Mouse (Mus musculus) inflammation-experienced regulatory T-cells, adult 6 months (primary cell): ENCODE results near the gene Zfp456. TPM values are rescaled to one million over a fixed set of nuclear protein-coding genes. Genes with fewer than 3 reads are reported as not detected.
"Not testable (repeated sequence)": the region's sequence is repeated elsewhere in the genome, so short reads cannot be mapped to it uniquely, and the experiment has no call there.

Experiments
- ATAC-seq: one replicate; pipeline ENCODE4 v1.8.0; 2017
- polyA plus RNA-seq, 3 experiments: library from polyadenylated mRNA; unstranded; fragments of 100-300 nt; shearing (Covaris generic); gene quantifications; one replicate each; pipeline ENCODE4 v1.2.1; 2017

The Zfp456 gene
- 1 to 10 TPM; 5.5 to 7.2 (median 5.6) TPM for polyA plus RNA-seq

- ATAC-seq: peak; percentile 99
Measured at GRCm38 (mm10) chr13:67375050-67375911, at the start of gene Zfp456, which contains the start of gene Gm28041. TSS of gene Zfp456 (minus strand) at chr13:67375810. TSS of gene Gm28041 (minus strand) at chr13:67375733.

- ATAC-seq: not testable (repeated sequence)
Measured at GRCm38 (mm10) chr13:67422532-67422931, 46.9 kb upstream of the Zfp456 start.

- peak; percentile 86 for ATAC-seq
Measured at GRCm38 (mm10) chr13:67421207-67421857, 45.7 kb upstream of the Zfp456 start, which contains the start of gene Zfp459. TSS of gene Zfp459 (minus strand) at chr13:67421418.

GRCm38 (mm10) chr13:67420558-67421206, 45.1 kb upstream of the Zfp456 start:
- ATAC-seq: no peak

GRCm38 (mm10) chr13:67416811-67417210, 41.2 kb upstream of the Zfp456 start:
- no peak for ATAC-seq

- no peak for ATAC-seq
Measured at GRCm38 (mm10) chr13:67415759-67416158, 40.1 kb upstream of the Zfp456 start.

- not testable (repeated sequence) for ATAC-seq
Measured at GRCm38 (mm10) chr13:67413634-67414033, 38.0 kb upstream of the Zfp456 start.

GRCm38 (mm10) chr13:67399183-67399903, 23.7 kb upstream of the Zfp456 start, which contains the start of gene Zfp429:
TSS of gene Zfp429 (minus strand) at chr13:67399819.
- peak; percentile 99 for ATAC-seq

- ATAC-seq: not testable (repeated sequence)
Measured at GRCm38 (mm10) chr13:67376255-67376654, 645 bp upstream of the Zfp456 start.

GRCm38 (mm10) chr13:67360131-67360744, 15.4 kb downstream of the Zfp456 start, which contains the start of the genes Gm28044 and Zfp953:
TSS of gene Gm28044 (minus strand) at chr13:67360536.
TSS of gene Zfp953 (minus strand) at chr13:67360605.
- ATAC-seq: peak; percentile 96

GRCm38 (mm10) chr13:67351854-67352253, 23.8 kb downstream of the Zfp456 start:
- no peak for ATAC-seq

GRCm38 (mm10) chr13:67343422-67343821, 32.2 kb downstream of the Zfp456 start:
- no peak for ATAC-seq

- ATAC-seq: peak; percentile 19
Measured at GRCm38 (mm10) chr13:67332877-67333276, 42.7 kb downstream of the Zfp456 start.

- ATAC-seq: peak; percentile 96
Measured at GRCm38 (mm10) chr13:67332019-67332724, 43.4 kb downstream of the Zfp456 start, which contains the start of gene Zfp595. TSS of gene Zfp595 (minus strand) at chr13:67332570.

Other genes starting within 250 kb of the Zfp456 start
- 10 to 100 TPM; 17.0 to 23.5 (median 21.8) TPM for gene Rsl1, start 202.6 kb downstream of the Zfp456 start, polyA plus RNA-seq
- gene Zfp455, start 181.3 kb downstream of the Zfp456 start, polyA plus RNA-seq: 1 to 10 TPM; 5.7 to 6.5 (median 6.5) TPM
- gene Zfp458, start 97.3 kb downstream of the Zfp456 start, polyA plus RNA-seq: 1 to 10 TPM; 1.4 to 3.7 (median 1.9) TPM
- under 1 TPM in 1 of 3 experiments, not detected in 2; 0.40 TPM for gene Zfp457, start 69.3 kb downstream of the Zfp456 start, polyA plus RNA-seq
- 1 to 10 TPM; 5.1 to 8.1 (median 6.1) TPM for gene Zfp595, start 43.2 kb downstream of the Zfp456 start, polyA plus RNA-seq
- gene Gm28044, start 15.3 kb downstream of the Zfp456 start, polyA plus RNA-seq: under 1 TPM in 1 of 3 experiments, not detected in 2; 0.69 TPM
- 1 to 10 TPM; 2.1 to 3.2 (median 2.8) TPM for gene Zfp953, start 15.2 kb downstream of the Zfp456 start, polyA plus RNA-seq
- 1 to 10 TPM in 2 of 3 experiments, under 1 TPM in 1; 0.78 to 2.9 (median 2.5) TPM for gene Gm28041, start 77 bp downstream of the Zfp456 start, polyA plus RNA-seq
- gene Zfp429, start 24.0 kb upstream of the Zfp456 start, polyA plus RNA-seq: 10 to 100 TPM; 24.1 to 28.1 (median 25.8) TPM
- 1 to 10 TPM in 1 of 3 experiments, under 1 TPM in 2; 0.19 to 5.7 (median 0.82) TPM for gene Zfp459, start 45.6 kb upstream of the Zfp456 start, polyA plus RNA-seq
- gene Zfp874a, start 75.8 kb upstream of the Zfp456 start, polyA plus RNA-seq: 10 to 100 TPM; 12.7 to 18.2 (median 15.3) TPM
- 10 to 100 TPM; 11.1 to 16.7 (median 12.4) TPM for gene Zfp874b, start 108.4 kb upstream of the Zfp456 start, polyA plus RNA-seq
- 10 to 100 TPM; 12.4 to 15.2 (median 13.4) TPM for gene Zfp58, start 124.7 kb upstream of the Zfp456 start, polyA plus RNA-seq
- gene Gm26965, start 150.3 kb upstream of the Zfp456 start, polyA plus RNA-seq: 1 to 10 TPM in 2 of 3 experiments, not detected in 1; 2.5 to 6.3 TPM
- 10 to 100 TPM; 51.7 to 63.1 (median 53.1) TPM for gene Zfp87, start 150.4 kb upstream of the Zfp456 start, polyA plus RNA-seq
- gene Zfp748, start 178.0 kb upstream of the Zfp456 start, polyA plus RNA-seq: 10 to 100 TPM; 18.0 to 22.2 (median 18.5) TPM
- gene Zfp729b, start 233.9 kb upstream of the Zfp456 start, polyA plus RNA-seq: 10 to 100 TPM in 1 of 3 experiments, 1 to 10 TPM in 2; 7.1 to 10.0 (median 9.6) TPM